Mouse (Mus musculus): ENCODE results near the gene Caskin1. TPM values are rescaled to one million over a fixed set of nuclear protein-coding genes. Genes with fewer than 3 reads are reported as not detected.

The Caskin1 gene
- polyA plus RNA-seq, 1 experiment from 2014 or later, result 1.1 TPM

DNA sequence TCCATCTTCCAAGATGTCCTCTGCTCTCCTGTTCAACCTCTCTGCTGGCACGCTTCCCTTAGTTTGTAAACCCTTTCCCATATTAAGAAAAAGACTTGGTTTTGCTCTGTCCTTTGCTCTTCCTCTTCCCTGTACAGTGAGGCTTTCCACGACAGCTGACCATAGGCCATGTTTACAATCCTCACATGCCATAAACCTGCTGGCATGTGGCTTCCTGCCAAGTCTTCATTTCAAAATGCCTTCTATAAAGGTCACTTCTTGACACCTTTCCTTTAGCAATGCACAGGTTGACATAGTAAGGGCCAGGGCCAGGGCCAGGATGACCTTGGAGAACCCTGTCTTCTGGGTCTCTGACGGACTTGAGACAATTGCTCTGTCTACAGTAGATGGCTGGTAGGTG lies 57.8 kb downstream of the Caskin1 start:
- Histone ChIP-seq H3K9me3 (replicated peaks; ENCODE audit: low read length) (no peaks in the 10 kb centered on the region), H3K4me2 (ENCODE audit: low read length) (no peak overlapping the region), H3K27me3 (ENCODE audit: insufficient read depth, low read length) (no peaks in the 10 kb centered on the region), H3K36me3 (ENCODE audit: insufficient read depth, low read length) (no peaks in the 10 kb centered on the region), H3K4me3 (replicated peaks; ENCODE audit: low read depth, low read length) (no peak overlapping the region), H3K9ac (ENCODE audit: low read depth, low read length) (no peak overlapping the region), H3K4me1 (replicated peaks; ENCODE audit: insufficient read depth, low read length) (no peaks in the 10 kb centered on the region), H3K27ac (no peak overlapping the region)
- TF ChIP-seq CTCF (IDR thresholded peaks at IDR 0.05; ENCODE audit: low read depth), result no peak
- no peak for DNase-seq (ENCODE audit: low spot score)
- whole genome bisulfite sequencing, result 76% methylated on average over 3 of the region's 3 CpGs
- ATAC-seq (replicated peaks; ENCODE audit: low FRiP score, low read depth), result no peak

DNA sequence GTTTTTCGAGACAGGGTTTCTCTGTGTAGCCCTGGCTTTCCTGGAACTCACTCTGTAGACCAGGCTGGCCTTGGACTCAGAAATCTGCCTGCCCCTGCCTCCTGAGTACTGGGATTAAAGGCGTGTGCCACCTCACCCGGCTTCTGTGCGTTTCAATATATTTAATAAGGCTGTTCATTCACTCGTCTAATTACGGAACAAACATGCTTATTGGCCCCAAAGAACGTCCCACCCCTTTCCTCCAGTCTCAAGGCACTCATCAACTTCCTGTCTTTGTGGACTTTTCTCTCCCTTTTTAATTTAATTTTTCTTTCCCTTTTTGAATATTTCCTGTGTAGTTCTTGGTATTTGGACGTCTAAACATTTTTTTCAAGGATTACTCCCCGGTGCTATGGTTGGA lies 60.0 kb downstream of the Caskin1 start:
- ATAC-seq (replicated peaks; ENCODE audit: low FRiP score, low read depth), result no peak
- peak; percentile 56 for DNase-seq (ENCODE audit: low spot score)
- H3K27ac ChIP-seq, result peak overlapping the region; percentile 96; the same call in 1 of the 2 replicates

DNA sequence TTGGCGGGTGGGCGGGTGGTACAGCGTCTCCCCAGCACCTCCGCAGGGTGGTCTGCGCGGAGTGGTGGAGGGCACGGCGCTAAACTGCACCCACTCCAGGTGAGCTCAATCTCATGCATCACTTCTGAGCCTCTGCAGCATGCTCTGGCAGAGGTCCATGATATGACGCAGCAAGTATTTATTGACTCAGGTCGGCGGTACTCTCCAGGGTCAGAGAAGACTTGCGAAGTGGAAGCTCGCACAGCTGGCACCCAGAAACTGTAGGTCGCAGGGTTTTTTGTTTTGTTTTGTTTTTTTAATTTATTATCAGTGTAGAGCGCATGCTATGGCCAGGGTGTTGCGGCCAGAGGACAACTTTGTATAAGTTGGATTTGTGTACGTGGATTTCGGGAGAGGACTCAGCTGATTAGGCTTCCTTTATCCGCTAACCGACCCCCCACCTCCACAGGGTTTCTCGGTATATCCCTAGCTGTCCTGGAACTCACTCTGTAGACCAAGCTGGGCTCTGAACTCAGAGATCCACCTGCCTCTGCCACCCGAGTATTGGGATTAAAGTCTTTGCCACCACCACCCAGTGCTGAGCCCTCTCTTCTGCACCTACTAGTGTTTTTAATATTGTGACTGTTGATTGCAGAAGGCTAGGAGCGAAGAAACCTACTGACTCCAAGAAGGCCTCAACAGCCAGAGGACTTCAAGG lies 60.7 kb downstream of the Caskin1 start:
- 2% methylated on average over 23 of the region's 23 CpGs for WGBS
- no peak for TF ChIP-seq CTCF (IDR thresholded peaks at IDR 0.05; ENCODE audit: low read depth)
- Histone ChIP-seq H3K27ac (peak overlapping the region; percentile 96), H3K27me3 (ENCODE audit: insufficient read depth, low read length) (no peaks in the 10 kb centered on the region), H3K4me2 (ENCODE audit: low read length) (peak overlapping the region; percentile 71), H3K9ac (ENCODE audit: low read depth, low read length) (peak overlapping the region; percentile 25; the same call in 1 of the 2 replicates), H3K9me3 (replicated peaks; ENCODE audit: low read length) (no peaks in the 10 kb centered on the region), H3K4me1 (replicated peaks; ENCODE audit: insufficient read depth, low read length) (0 out of 2 replicates have a peak, but pooled peaks cover 8% of the 10 kb centered on the region), H3K4me3 (replicated peaks; ENCODE audit: low read depth, low read length) (peak overlapping the region; percentile 64), H3K36me3 (ENCODE audit: insufficient read depth, low read length) (no peaks in the 10 kb centered on the region)
- DNase-seq (ENCODE audit: low spot score) (peak; percentile 59), ATAC-seq (replicated peaks; ENCODE audit: low FRiP score, low read depth) (no peak; the same call in 1 of the 2 replicates)

More for the DNA sequence above, 60.0 kb downstream of the Caskin1 start:
- peak overlapping the region; percentile 25; the same call in 1 of the 2 replicates for H3K9ac ChIP-seq (ENCODE audit: low read depth, low read length)
- peak overlapping the region; percentile 71 for H3K4me2 ChIP-seq (ENCODE audit: low read length)
- WGBS, result 27% methylated on average over 9 of the region's 9 CpGs
- 0 out of 2 replicates have a peak, but pooled peaks cover 8% of the 10 kb centered on the region for H3K4me1 ChIP-seq (replicated peaks; ENCODE audit: insufficient read depth, low read length)
- peak overlapping the region; percentile 64 for H3K4me3 ChIP-seq (replicated peaks; ENCODE audit: low read depth, low read length)
- H3K36me3 ChIP-seq (ENCODE audit: insufficient read depth, low read length), result no peaks in the 10 kb centered on the region
- no peaks in the 10 kb centered on the region for H3K9me3 ChIP-seq (replicated peaks; ENCODE audit: low read length)
- H3K27me3 ChIP-seq (ENCODE audit: insufficient read depth, low read length), result no peaks in the 10 kb centered on the region
- TF ChIP-seq CTCF (IDR thresholded peaks at IDR 0.05; ENCODE audit: low read depth), result no peak

DNA sequence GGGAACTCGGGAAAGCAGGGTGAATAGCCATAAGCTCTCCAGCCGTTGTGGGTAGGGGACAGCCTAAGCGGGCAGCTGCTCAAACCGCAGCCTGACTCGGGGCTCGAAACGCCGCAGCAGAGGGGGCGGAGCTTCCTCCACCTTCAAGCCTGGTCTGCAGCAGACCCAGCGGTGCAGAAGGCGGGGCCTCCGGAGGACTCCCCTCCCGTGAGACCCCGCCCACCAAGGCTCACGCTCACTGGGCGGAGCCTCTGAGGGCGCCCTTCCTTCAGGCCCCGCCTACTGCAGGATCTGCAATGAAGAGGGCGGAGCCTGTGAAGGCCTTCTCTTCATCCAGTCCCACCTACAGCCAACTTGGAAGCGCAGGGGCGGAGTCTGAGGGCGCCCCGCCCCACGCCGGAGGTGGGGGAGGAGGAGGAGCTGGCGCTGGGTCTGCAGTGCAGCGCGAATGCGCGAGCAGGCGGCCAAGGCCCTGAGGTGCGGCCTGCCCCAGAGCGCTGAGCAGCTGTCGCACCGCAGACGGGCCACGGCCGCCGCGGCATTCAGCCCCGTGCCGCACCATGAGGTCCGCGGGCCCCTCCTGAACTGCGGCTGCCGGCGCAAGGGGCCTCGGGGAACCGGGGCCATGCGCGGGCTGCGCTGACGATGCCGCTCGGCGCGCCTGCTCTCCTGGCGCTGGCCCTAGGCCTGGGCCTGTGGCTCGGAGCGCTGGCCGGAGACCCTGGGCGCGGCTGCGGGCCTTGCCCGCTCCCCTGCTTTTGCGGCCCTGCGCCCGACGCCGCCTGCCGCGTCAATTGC lies 61.4 kb downstream of the Caskin1 start, which contains the start of gene Pkd1:
Pkd1 (plus strand) TSS at position 217 of the 798 bp plus-strand sequence.
- H3K4me3 ChIP-seq (replicated peaks; ENCODE audit: low read depth, low read length), result peak within 1 kb of the TSS; percentile 64
- no peaks in the 10 kb centered on the region for H3K36me3 ChIP-seq (ENCODE audit: insufficient read depth, low read length)
- DNase-seq (ENCODE audit: low spot score) (peak; percentile 100), ATAC-seq (replicated peaks; ENCODE audit: low FRiP score, low read depth) (peak; percentile 97)
- TF ChIP-seq CTCF (IDR thresholded peaks at IDR 0.05; ENCODE audit: low read depth), result peak; percentile 3; the same call in 1 of the 2 replicates
- peak within 1 kb of the TSS; percentile 96 for H3K27ac ChIP-seq
- H3K4me1 ChIP-seq (replicated peaks; ENCODE audit: insufficient read depth, low read length), result 0 out of 2 replicates have a peak, but pooled peaks cover 8% of the 10 kb centered on the region
- H3K9me3 ChIP-seq (replicated peaks; ENCODE audit: low read length), result no peaks in the 10 kb centered on the region
- peak within 1 kb of the TSS; percentile 89 for H3K9ac ChIP-seq (ENCODE audit: low read depth, low read length)
- peak within 1 kb of the TSS; percentile 71 for H3K4me2 ChIP-seq (ENCODE audit: low read length)
- WGBS, result under 1% methylated on average over 66 of the region's 72 CpGs
- no peaks in the 10 kb centered on the region for H3K27me3 ChIP-seq (ENCODE audit: insufficient read depth, low read length)

DNA sequence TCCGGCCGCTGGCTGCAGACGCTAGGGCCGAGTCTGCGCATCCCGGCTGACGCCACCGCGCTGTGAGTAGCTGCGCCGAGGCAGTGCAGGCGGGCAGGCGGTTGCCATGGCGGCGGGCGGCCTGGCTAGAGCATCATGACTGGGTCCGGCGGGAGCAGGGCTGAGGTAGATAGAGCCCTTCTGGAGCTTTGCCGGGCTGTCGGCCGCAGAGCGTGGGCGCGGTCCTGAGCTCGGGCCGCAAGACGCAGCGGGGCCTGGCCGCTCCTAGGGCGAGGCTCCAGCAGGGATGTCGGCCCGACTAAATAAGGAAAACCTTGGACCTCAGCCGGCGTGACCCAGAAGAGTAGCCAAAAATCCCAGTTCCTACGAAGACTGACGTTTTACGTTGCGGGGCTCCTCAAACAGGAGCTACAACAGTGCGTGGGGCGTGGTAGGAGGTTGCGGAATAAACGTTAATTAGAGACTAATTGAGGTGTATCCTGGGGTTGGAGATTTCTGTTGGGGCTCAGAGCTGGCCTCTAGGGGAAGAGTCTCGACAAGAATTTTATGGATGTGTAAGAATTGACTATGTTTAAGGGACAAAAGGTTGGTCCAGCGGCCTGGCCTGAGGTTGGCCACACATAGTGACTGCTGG lies 62.1 kb downstream of the Caskin1 start:
- Histone ChIP-seq H3K4me3 (replicated peaks; ENCODE audit: low read depth, low read length) (peak overlapping the region; percentile 64), H3K9ac (ENCODE audit: low read depth, low read length) (peak overlapping the region; percentile 89), H3K27ac (peak overlapping the region; percentile 96), H3K27me3 (ENCODE audit: insufficient read depth, low read length) (no peaks in the 10 kb centered on the region), H3K4me1 (replicated peaks; ENCODE audit: insufficient read depth, low read length) (0 out of 2 replicates have a peak, but pooled peaks cover 8% of the 10 kb centered on the region), H3K4me2 (ENCODE audit: low read length) (peak overlapping the region; percentile 71), H3K9me3 (replicated peaks; ENCODE audit: low read length) (no peaks in the 10 kb centered on the region), H3K36me3 (ENCODE audit: insufficient read depth, low read length) (no peaks in the 10 kb centered on the region)
- under 1% methylated on average over 44 of the region's 44 CpGs for WGBS
- peak; percentile 9; the same call in 1 of the 2 replicates for TF ChIP-seq CTCF (IDR thresholded peaks at IDR 0.05; ENCODE audit: low read depth)
- DNase-seq (ENCODE audit: low spot score) (peak; percentile 81), ATAC-seq (replicated peaks; ENCODE audit: low FRiP score, low read depth) (peak; percentile 79)

DNA sequence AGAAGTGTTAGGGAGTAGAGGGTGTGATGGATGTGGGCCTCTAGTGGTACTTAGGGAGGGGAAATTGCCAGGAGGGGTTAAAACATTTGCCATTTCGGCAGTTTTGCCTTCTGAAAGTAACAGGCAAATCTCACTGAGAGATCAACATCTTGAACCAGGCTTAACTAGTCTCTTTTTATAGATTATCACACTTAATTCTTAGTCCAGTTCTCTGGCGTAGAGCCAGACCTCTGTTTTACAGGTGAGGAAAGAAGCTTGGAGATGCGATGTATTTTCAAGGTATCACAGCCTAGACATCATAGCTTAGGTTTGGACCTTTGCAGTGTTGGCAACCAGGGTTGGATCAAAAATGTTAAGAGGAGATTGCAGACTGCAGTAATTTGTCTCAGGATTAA lies 62.6 kb downstream of the Caskin1 start:
- ATAC-seq (replicated peaks; ENCODE audit: low FRiP score, low read depth) (no peak), DNase-seq (ENCODE audit: low spot score) (no peak)
- no peaks in the 10 kb centered on the region for H3K27me3 ChIP-seq (ENCODE audit: insufficient read depth, low read length)
- TF ChIP-seq CTCF (IDR thresholded peaks at IDR 0.05; ENCODE audit: low read depth), result no peak
- H3K4me1 ChIP-seq (replicated peaks; ENCODE audit: insufficient read depth, low read length), result 0 out of 2 replicates have a peak, but pooled peaks cover 8% of the 10 kb centered on the region
- H3K9ac ChIP-seq (ENCODE audit: low read depth, low read length), result peak overlapping the region; percentile 89
- WGBS, result 41% methylated on average over 3 of the region's 3 CpGs
- H3K4me2 ChIP-seq (ENCODE audit: low read length), result peak overlapping the region; percentile 71
- no peaks in the 10 kb centered on the region for H3K36me3 ChIP-seq (ENCODE audit: insufficient read depth, low read length)
- no peaks in the 10 kb centered on the region for H3K9me3 ChIP-seq (replicated peaks; ENCODE audit: low read length)
- peak overlapping the region; percentile 64 for H3K4me3 ChIP-seq (replicated peaks; ENCODE audit: low read depth, low read length)
- no peak overlapping the region for H3K27ac ChIP-seq
